Comparison of ENCODE assay signal across 27 mouse cellular contexts in genomic region chr6:127107413-127107812, GRCm38 (mm10). TPM values are rescaled to one million over a fixed set of nuclear protein-coding genes. Genes with fewer than 3 reads are reported as not detected.
DNase-seq lines count a peak whose midpoint lies in the region; ATAC-seq and TF ChIP-seq lines count a peak whose summit lies in the region.
"Had no signal": no experiment of that assay in that cellular context is flagged by ENCODE, and none has a peak within 500 bp of the region (broad histone marks: within the 10 kb centered on the region; RNA-seq: fewer than 3 reads in every experiment).

No protein-coding gene starts in this region.

- TF ChIP-seq CTCF in gastrocnemius, adult 2 months (IDR thresholded peaks at IDR 0.05): no peak

- H3K4me1 ChIP-seq in forebrain, embryonic 16.5 days (replicated peaks; ENCODE audit: control insufficient read depth, insufficient read depth, low read length): peaks cover 15% of the 10 kb centered on the region

- peak overlapping the region; percentile 94 for H3K27ac ChIP-seq in gastrocnemius, adult 2 months
- no peak overlapping the region for H3K27ac ChIP-seq in forebrain, embryonic 16.5 days (ENCODE audit: low read length)
- H3K27ac ChIP-seq: embryonic facial prominence, embryonic 15.5 days; forebrain, embryonic 10.5 days; heart, embryonic 15.5 days; hindbrain, embryonic 10.5 days; hindbrain, embryonic 14.5 days; intestine, embryonic 15.5 days had no signal

- H3K4me3 ChIP-seq in gastrocnemius, adult 2 months: peak overlapping the region; percentile 80
- H3K4me3 ChIP-seq in forebrain, embryonic 16.5 days (replicated peaks; ENCODE audit: low read length): no peak overlapping the region
- H3K4me3 ChIP-seq: embryonic facial prominence, embryonic 15.5 days; erythroblast, embryonic 14.5 days; heart, embryonic 15.5 days; intestine, embryonic 15.5 days had no signal

- H3K9me3 ChIP-seq in forebrain, embryonic 16.5 days (ENCODE audit: control insufficient read depth, low read length): peaks cover 5% of the 10 kb centered on the region; the same call in 1 of the 2 replicates
- H3K9me3 ChIP-seq: embryonic facial prominence, embryonic 15.5 days; forebrain, embryonic 10.5 days; heart, embryonic 15.5 days; hindbrain, embryonic 10.5 days; intestine, embryonic 15.5 days had no signal

- no peak overlapping the region for H3K4me2 ChIP-seq in forebrain, embryonic 16.5 days (ENCODE audit: low read length)
- H3K4me2 ChIP-seq: embryonic facial prominence, embryonic 15.5 days had no signal

- peaks cover 2% of the 10 kb centered on the region; the same call in 1 of the 2 replicates for H3K36me3 ChIP-seq in forebrain, embryonic 16.5 days (ENCODE audit: control insufficient read depth, insufficient read depth)
- H3K36me3 ChIP-seq: embryonic facial prominence, embryonic 15.5 days; heart, embryonic 15.5 days; intestine, embryonic 15.5 days had no signal

- no peak for DNase-seq in gastrocnemius, adult 2 months
- no peak for DNase-seq in gastrocnemius, postnatal 4 days (ENCODE audit: low spot score in 2 of 2)
- peak; percentile 74 for DNase-seq in 416B (ENCODE audit: low read depth)
- peak; percentile 47 for DNase-seq in skeletal muscle tissue, adult 2 months (ENCODE audit: low read depth, low spot score)
- no peak for DNase-seq in adrenal gland, postnatal 10 days
- DNase-seq: adrenal gland, postnatal 25 days; cerebellum, adult 18-20 months; cerebellum, adult 9-11 months; cerebellum, postnatal 36 days; embryo, embryonic 11 days; gastrocnemius, postnatal 25 days had no signal

- intact Hi-C loops in gastrocnemius, adult 2 months (cut with DNase I): loop anchor here (5.0 kb wide), 1 partner anchor 80 kb away; no protein-coding TSS in a partner anchor

- 0 out of 2 replicates have a peak, but pooled peaks have one; percentile 3 for ATAC-seq in common myeloid progenitor, adult 5-6 weeks (replicated peaks; ENCODE audit: low read depth, poor library complexity, severe bottlenecking)
- no peak for ATAC-seq in forebrain, embryonic 16.5 days
- ATAC-seq: forebrain, embryonic 14.5 days; intestine, embryonic 15.5 days had no signal

- H3K27me3 ChIP-seq in forebrain, embryonic 16.5 days (replicated peaks; ENCODE audit: control insufficient read depth, insufficient read depth, low read length): no peaks in the 10 kb centered on the region
- H3K27me3 ChIP-seq: embryonic facial prominence, embryonic 15.5 days; heart, embryonic 15.5 days; intestine, embryonic 15.5 days had no signal

- no peak overlapping the region for H3K9ac ChIP-seq in forebrain, embryonic 16.5 days (replicated peaks; ENCODE audit: low read depth, low read length)
- H3K9ac ChIP-seq: embryonic facial prominence, embryonic 15.5 days; heart, embryonic 15.5 days; hindbrain, embryonic 14.5 days; intestine, embryonic 15.5 days had no signal

RNA-seq across cellular contexts. Expression of gene Tigar, which starts 1.9 kb away (rescaled TPM):
- 100 to 1,000 TPM in 1 of 2 experiments, 10 to 100 TPM in 1; 76.6 to 103 TPM for total RNA-seq in gastrocnemius, adult 2 months (2021)
- total RNA-seq in gastrocnemius, postnatal 4 days (2021): 10 to 100 TPM; 10.4 to 10.9 TPM
- 4.1 and 4.8 TPM in 2 replicates for total RNA-seq in common myeloid progenitor, adult 5-6 weeks (2017)
- 8.2 and 9.2 TPM in 2 replicates for polyA plus RNA-seq in forebrain, embryonic 16.5 days (2015; fragmentation: Nextera tagmentation; extraction: Ambion mirVana)
- total RNA-seq in adrenal gland, postnatal 10 days (2021): 10 to 100 TPM; 12.5 to 16.2 TPM
- polyA plus RNA-seq: erythroblast, embryonic 14.5 days had no signal

RNA-seq across cellular contexts. Expression of gene Fgf23, which starts 34.7 kb away (rescaled TPM):
- total RNA-seq in gastrocnemius, adult 2 months (2021): not detected
- total RNA-seq in gastrocnemius, postnatal 4 days (2021): under 1 TPM in 1 of 2 experiments, not detected in 1; 0.20 TPM
- not detected in 2 replicates for total RNA-seq in common myeloid progenitor, adult 5-6 weeks (2017)
- polyA plus RNA-seq in forebrain, embryonic 16.5 days (2015; fragmentation: Nextera tagmentation; extraction: Ambion mirVana): 0.19 TPM in 1 of 2 replicates, not detected in the other
- not detected for total RNA-seq in adrenal gland, postnatal 10 days (2021)
- total RNA-seq: adrenal gland, adult 18-20 months; adrenal gland, postnatal 25 days; gastrocnemius, postnatal 25 days; heart, adult 18-20 months; heart, postnatal 14 days; MEL had no signal
- polyA plus RNA-seq: embryonic facial prominence, embryonic 11.5 days; erythroblast, embryonic 14.5 days; forebrain, embryonic 10.5 days; heart, embryonic 11.5 days; intestine, embryonic 15.5 days had no signal

RNA-seq across cellular contexts. Expression of gene Ccnd2, which starts 44.6 kb away (rescaled TPM):
- total RNA-seq in gastrocnemius, adult 2 months (2021): 10 to 100 TPM in 1 of 2 experiments, 1 to 10 TPM in 1; 6.9 to 16.6 TPM
- total RNA-seq in gastrocnemius, postnatal 4 days (2021): 10 to 100 TPM; 80.7 to 85.3 TPM
- 60.9 and 79.1 TPM in 2 replicates for total RNA-seq in common myeloid progenitor, adult 5-6 weeks (2017)
- polyA plus RNA-seq in forebrain, embryonic 16.5 days (2015; fragmentation: Nextera tagmentation; extraction: Ambion mirVana): 1,169 and 1,368 TPM in 2 replicates
- total RNA-seq in adrenal gland, postnatal 10 days (2021): 100 to 1,000 TPM; 177 to 178 TPM

Comparison
In these comparisons a context has a peak if more than half of its experiments do, and no peak if none do; other contexts are left out.
1. RNA of gene Tigar, which starts 1.9 kb away (total RNA-seq): 76.6 to 103 TPM in gastrocnemius, adult 2 months; 12.5 to 16.2 TPM in adrenal gland, postnatal 10 days, 10.4 to 10.9 TPM in gastrocnemius, postnatal 4 days and 4.1 to 4.8 TPM in common myeloid progenitor, adult 5-6 weeks; every median in the first group is over 4 times any median in the second.
2. DNase-seq: peak in 416B (single experiment) and skeletal muscle tissue, adult 2 months (single experiment); none in gastrocnemius, adult 2 months (single experiment), gastrocnemius, postnatal 4 days (0 of 2) and adrenal gland, postnatal 10 days (single experiment).